Mouse (Mus musculus): ENCODE data around the gene Gpc1. TPM values are rescaled to one million over a fixed set of nuclear protein-coding genes. Genes with fewer than 3 reads are reported as not detected.

Gpc1 gene
- total RNA-seq, 2 experiments from 2014 or later: 73.8 to 81.8 TPM

DNA sequence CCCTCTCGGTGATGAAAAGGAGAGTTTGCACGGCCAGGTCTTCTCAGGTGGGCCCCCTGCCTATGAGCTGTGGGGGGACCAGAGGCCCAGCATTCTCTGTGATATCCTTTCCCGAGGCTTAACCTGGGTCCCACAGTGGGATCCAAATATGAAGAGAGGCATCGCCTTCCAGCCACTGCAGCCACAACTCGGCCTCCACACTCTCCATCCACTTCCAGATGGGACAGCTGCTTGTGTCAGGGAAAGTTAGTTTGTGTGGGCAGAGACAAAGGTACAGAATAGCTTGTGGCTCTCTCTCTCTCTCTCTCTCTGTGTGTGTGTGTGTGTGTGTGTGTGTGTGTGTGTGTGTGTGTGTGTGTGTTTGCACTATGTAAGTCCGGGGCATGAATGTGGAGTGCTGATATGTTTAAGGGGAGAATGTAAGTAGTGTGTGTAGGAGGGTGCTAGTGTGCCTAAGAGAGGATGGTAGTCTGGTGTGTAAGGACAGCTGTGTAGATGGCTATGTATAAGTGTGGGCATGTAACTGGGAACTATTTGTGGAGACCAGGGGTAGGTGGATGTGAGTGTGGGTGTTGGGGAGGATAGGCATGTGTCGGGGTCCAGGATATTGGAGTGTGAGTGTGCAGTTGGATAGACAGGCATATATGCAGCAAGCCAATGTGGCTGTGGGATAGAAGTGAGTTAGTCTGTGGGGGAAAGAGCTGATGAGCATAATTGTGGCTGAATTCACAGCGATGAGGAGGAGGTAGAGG is 44.1 kb downstream of the Gpc1 start:
- intact Hi-C loops (cut with DNase I): loop anchor here (5.0 kb wide), 3 partner anchors 148 to 358 kb away; partner anchors contain the start of gene Olfr1414
- peak in 1 of 2 experiments; percentile 85 for DNase-seq (ENCODE audit: low spot score in 2 of 2)

GRCm38 (mm10) chr1:92877431-92877978 is 46.1 kb downstream of the Gpc1 start:
- DNase-seq (ENCODE audit: low spot score in 2 of 2): no peak
- intact Hi-C loops (cut with DNase I): loop anchor here (5.0 kb wide), 3 partner anchors 150 to 360 kb away; partner anchors contain the start of gene Olfr1414

- intact Hi-C loops (cut with DNase I): loop anchor here (5.0 kb wide), 3 partner anchors 151 to 361 kb away; partner anchors contain the start of gene Olfr1414
- no peak for DNase-seq (ENCODE audit: low spot score in 2 of 2)
These were observed 46.8 kb downstream of the Gpc1 start for GRCm38 (mm10) chr1:92878066-92878741.

GRCm38 (mm10) chr1:92879266-92879665 is 47.8 kb downstream of the Gpc1 start:
- intact Hi-C loops (cut with DNase I): loop anchor here (5.0 kb wide), 3 partner anchors 152 to 362 kb away; partner anchors contain the start of gene Olfr1414
- DNase-seq (ENCODE audit: low spot score in 2 of 2): peak in 1 of 2 experiments; percentile 87

GRCm38 (mm10) chr1:92880101-92880500 is 48.7 kb downstream of the Gpc1 start:
- DNase-seq (ENCODE audit: low spot score in 2 of 2): no peak
- intact Hi-C loops (cut with DNase I): no loop called here

GRCm38 (mm10) chr1:92881982-92882381 is 50.5 kb downstream of the Gpc1 start:
- no peak for DNase-seq (ENCODE audit: low spot score in 2 of 2)
- intact Hi-C loops (cut with DNase I): no loop called here

DNA sequence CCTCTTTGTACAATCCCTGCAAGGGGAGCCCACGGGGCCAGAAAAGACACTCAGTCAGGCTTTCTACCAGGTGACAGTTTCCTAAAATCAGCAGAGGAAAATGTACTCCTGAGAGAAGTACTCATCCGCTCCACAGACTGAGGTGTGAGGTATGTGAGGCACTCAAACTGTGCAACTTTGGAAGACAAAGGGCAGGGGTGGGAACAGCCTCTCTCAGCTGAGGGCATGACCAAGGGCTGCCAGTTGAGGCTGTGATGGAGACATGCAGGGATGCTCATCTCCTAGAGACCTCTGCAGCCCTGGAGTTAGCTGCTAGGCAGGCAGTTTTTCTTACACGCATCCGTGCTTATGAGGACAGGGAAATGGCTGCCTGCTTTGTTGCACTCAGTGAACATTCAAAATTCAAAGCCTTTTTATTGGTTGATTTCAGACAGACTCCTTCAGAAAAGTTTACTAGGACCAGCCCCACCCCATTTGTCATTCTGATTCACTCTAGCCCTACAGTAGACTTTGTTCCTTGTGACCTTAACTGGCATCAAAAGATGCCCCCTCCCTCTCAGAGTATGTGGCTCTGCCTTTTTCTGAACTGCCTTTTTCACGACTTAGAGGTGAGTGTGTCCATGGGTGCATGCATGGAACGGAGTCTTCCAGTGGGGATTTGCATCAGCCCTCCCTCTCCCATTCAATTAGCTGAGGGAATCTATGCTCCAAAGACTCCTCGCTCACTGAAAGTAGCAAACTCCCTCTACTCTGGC is 57.6 kb downstream of the Gpc1 start:
- DNase-seq (ENCODE audit: low spot score in 2 of 2): no peak
- intact Hi-C loops (cut with DNase I): no loop called here

DNA sequence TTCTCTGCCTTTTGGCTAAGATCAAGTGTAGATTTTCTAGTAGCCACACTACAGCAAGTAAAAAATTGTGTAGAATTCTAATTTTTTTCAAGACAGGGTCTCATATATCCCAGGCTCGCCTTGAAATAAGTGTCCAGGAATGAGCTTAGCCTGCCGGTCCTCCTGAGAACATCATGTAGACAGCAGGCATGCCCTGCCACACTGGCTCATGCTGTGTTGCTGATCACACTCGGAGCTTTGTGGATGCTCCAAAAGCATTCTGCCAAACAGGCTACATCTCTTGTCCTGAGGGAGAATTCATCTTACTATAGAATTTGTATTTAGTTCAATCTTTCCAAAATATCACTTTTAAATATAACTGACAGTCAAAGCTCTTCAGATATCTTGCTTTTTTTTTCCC is 61.3 kb downstream of the Gpc1 start:
- no peak for DNase-seq (ENCODE audit: low spot score in 2 of 2)
- intact Hi-C loops (cut with DNase I): no loop called here

DNA sequence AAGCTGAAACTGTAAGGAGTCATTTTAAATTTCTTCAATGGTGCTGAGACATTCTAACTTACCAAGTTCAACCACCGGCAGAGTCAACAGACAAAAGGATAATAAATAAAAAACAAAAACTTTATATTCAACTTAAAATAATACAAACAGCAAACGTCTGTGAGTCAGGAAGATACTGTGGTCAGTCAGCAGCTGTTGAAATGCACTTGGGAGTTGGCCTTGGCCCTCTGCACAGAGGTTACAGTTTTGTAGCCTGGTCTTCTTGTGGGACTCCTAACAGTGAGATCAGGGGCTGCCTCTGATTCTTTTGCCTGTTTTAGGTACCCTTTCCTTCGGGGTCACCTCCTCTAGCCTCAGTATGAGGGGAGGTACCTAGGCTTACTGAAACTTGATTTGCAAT is 62.5 kb downstream of the Gpc1 start:
- DNase-seq (ENCODE audit: low spot score in 2 of 2): no peak
- intact Hi-C loops (cut with DNase I): loop anchor here (2.0 kb wide), 1 partner anchor 53 kb away; no protein-coding TSS in a partner anchor

- intact Hi-C loops (cut with DNase I): loop anchor here (2.0 to 5.0 kb wide), 3 partner anchors 54 to 373 kb away; partner anchors contain the start of gene Otos
- DNase-seq (ENCODE audit: low spot score in 2 of 2): peak; percentile 80 to 91
These were observed 63.6 kb downstream of the Gpc1 start for GRCm38 (mm10) chr1:92895089-92895488.

GRCm38 (mm10) chr1:92902786-92903185 is 71.3 kb downstream of the Gpc1 start, which contains the start of gene Ankmy1:
Gene Ankmy1 (minus strand): TSS chr1:92902906.
- DNase-seq (ENCODE audit: low spot score in 2 of 2): peak; percentile 73 to 76
- intact Hi-C loops (cut with DNase I): no loop called here

- intact Hi-C loops (cut with DNase I): no loop called here
- DNase-seq (ENCODE audit: low spot score in 2 of 2): peak in 1 of 2 experiments; percentile 76
These were observed 72.2 kb downstream of the Gpc1 start for GRCm38 (mm10) chr1:92903627-92904026.

GRCm38 (mm10) chr1:92905703-92906310 is 74.4 kb downstream of the Gpc1 start:
- intact Hi-C loops (cut with DNase I): loop anchor here (5.0 kb wide), 1 partner anchor 264 kb away; the partner anchor contains the start of gene Cops9
- no peak for DNase-seq (ENCODE audit: low spot score in 2 of 2)

DNA sequence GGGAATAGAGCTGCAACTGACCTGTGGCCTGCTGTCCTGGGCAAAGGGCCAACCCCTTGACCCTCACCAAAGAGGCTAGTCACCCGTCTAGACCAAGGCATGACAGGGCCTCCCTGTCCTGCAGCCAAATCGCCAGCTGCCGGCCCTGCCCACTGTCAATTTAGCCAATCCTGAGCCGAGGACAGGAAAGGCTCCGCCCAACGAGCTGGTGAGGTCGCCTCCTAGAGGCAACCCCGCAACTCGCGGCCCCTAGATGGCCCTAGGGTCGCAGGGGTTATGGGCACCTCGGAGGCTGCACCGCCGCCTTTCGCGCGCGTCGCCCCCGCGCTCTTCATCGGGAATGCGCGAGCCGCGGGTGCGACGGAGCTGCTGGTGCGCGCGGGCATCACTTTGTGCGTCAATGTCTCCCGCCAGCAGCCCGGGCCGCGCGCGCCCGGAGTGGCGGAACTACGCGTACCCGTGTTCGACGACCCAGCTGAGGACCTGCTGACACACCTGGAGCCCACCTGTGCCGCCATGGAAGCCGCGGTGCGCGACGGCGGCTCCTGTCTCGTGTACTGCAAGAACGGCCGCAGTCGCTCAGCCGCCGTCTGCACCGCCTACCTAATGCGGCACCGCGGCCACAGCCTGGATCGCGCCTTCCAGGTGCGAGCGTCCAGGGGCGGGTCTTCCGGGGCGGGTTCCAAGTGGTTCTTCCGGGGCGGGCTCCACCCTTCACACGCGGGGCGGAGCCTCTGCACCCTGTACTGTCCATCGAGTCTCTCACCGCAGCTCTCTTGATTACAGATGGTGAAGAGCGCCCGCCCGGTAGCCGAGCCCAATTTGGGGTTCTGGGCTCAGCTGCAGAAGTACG is 75.6 kb downstream of the Gpc1 start, which contains the start of gene Dusp28:
Gene Dusp28 (plus strand): TSS at position 203 of the 853 bp plus-strand sequence.
- intact Hi-C loops (cut with DNase I): loop anchor here (1.0 to 5.0 kb wide), 2 partner anchors 27 to 265 kb away; partner anchors contain the start of genes Capn10 and Cops9
- peak; percentile 84 to 89 for DNase-seq (ENCODE audit: low spot score in 2 of 2)

- intact Hi-C loops (cut with DNase I): loop anchor here (1.0 to 5.0 kb wide), 2 partner anchors 27 to 265 kb away; partner anchors contain the start of genes Capn10 and Cops9
- no peak for DNase-seq (ENCODE audit: low spot score in 2 of 2)
These were observed 76.4 kb downstream of the Gpc1 start for GRCm38 (mm10) chr1:92907632-92908360.

DNA sequence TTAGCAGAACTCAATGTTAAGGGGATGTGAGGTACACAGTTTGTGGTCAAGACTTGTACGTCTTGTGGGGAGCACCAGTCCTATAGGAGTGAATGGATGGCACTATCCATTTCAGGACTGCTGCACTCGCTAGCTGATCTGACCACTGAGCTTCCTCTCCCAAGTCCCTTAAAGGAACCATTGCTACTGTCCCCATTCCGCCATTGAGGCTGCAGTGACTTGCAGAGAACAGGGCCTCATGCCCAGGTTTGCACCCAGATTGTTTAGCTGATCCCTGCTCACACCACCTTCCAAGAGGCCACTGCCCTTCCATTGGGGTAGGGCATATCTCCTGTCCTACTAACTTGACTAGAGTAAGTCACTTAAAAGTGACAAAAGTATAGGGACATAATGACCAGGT is 77.2 kb downstream of the Gpc1 start:
- intact Hi-C loops (cut with DNase I): loop anchor here (5.0 kb wide), 1 partner anchor 266 kb away; the partner anchor contains the start of gene Cops9
- DNase-seq (ENCODE audit: low spot score in 2 of 2): no peak

- DNase-seq (ENCODE audit: low spot score in 2 of 2): no peak
- intact Hi-C loops (cut with DNase I): loop anchor here (5.0 kb wide), 1 partner anchor 267 kb away; the partner anchor contains the start of gene Cops9
These were observed 77.6 kb downstream of the Gpc1 start for GRCm38 (mm10) chr1:92909068-92909467.
